Mouse (Mus musculus): Measurements from ENCODE around the gene Sept3. TPM values are rescaled to one million over a fixed set of nuclear protein-coding genes. Genes with fewer than 3 reads are reported as not detected.

The Sept3 gene
- polyA plus RNA-seq, 1 experiment from 2014 or later, result 2.1 TPM

GRCm38 (mm10) chr15:82247131-82247776, 27.4 kb upstream of the Sept3 start:
- WGBS, result 63% methylated on average over 3 of the region's 3 CpGs

GRCm38 (mm10) chr15:82251579-82251978, 23.1 kb upstream of the Sept3 start:
- Histone ChIP-seq H3K9me3 (ENCODE audit: control insufficient read depth, low read length) (no peaks in the 10 kb centered on the region), H3K36me3 (ENCODE audit: control insufficient read depth, insufficient read depth, low read length) (no peaks in the 10 kb centered on the region), H3K4me1 (replicated peaks; ENCODE audit: control insufficient read depth, insufficient read depth) (no peaks in the 10 kb centered on the region), H3K4me2 (replicated peaks; ENCODE audit: low read depth) (no peak overlapping the region), H3K4me3 (ENCODE audit: low read depth, low read length) (no peak overlapping the region), H3K27ac (replicated peaks) (no peak overlapping the region), H3K9ac (ENCODE audit: low read length) (no peak overlapping the region), H3K27me3 (ENCODE audit: control insufficient read depth, insufficient read depth, low read length) (no peaks in the 10 kb centered on the region; the same call in 1 of the 2 replicates)
- DNase-seq (ENCODE audit: low spot score) (no peak), ATAC-seq (ENCODE audit: low FRiP score, low TSS enrichment) (no peak)
- 95% methylated on average over 3 of the region's 3 CpGs for WGBS
- TF ChIP-seq CTCF (IDR thresholded peaks at IDR 0.05; ENCODE audit: low read depth), result peak; percentile 54
- no peak for TF ChIP-seq EP300 (optimal IDR thresholded peaks at IDR 0.05)

More at GRCm38 (mm10) chr15:82247131-82247776, 27.4 kb upstream of the Sept3 start:
- no peak overlapping the region for H3K9ac ChIP-seq (ENCODE audit: low read length)
- ATAC-seq (ENCODE audit: low FRiP score, low TSS enrichment), result no peak; the same call in 1 of the 2 replicates
- H3K4me2 ChIP-seq (replicated peaks; ENCODE audit: low read depth), result no peak overlapping the region
- no peak overlapping the region for H3K4me3 ChIP-seq (ENCODE audit: low read depth, low read length)
- H3K4me1 ChIP-seq (replicated peaks; ENCODE audit: control insufficient read depth, insufficient read depth), result no peaks in the 10 kb centered on the region
- DNase-seq (ENCODE audit: low spot score), result peak; percentile 65
- no peaks in the 10 kb centered on the region for H3K9me3 ChIP-seq (ENCODE audit: control insufficient read depth, low read length)
- no peak overlapping the region for H3K27ac ChIP-seq (replicated peaks)
- no peak for TF ChIP-seq CTCF (IDR thresholded peaks at IDR 0.05; ENCODE audit: low read depth)
- peak; percentile 42 for TF ChIP-seq EP300 (optimal IDR thresholded peaks at IDR 0.05)
- H3K27me3 ChIP-seq (ENCODE audit: control insufficient read depth, insufficient read depth, low read length), result no peaks in the 10 kb centered on the region
- no peaks in the 10 kb centered on the region for H3K36me3 ChIP-seq (ENCODE audit: control insufficient read depth, insufficient read depth, low read length)

GRCm38 (mm10) chr15:82252097-82252496, 22.6 kb upstream of the Sept3 start, which contains the start of gene 1500009C09Rik:
TSS of gene 1500009C09Rik (plus strand) at chr15:82252397.
- Histone ChIP-seq H3K36me3 (ENCODE audit: control insufficient read depth, insufficient read depth, low read length) (no peaks in the 10 kb centered on the region), H3K4me1 (replicated peaks; ENCODE audit: control insufficient read depth, insufficient read depth) (no peaks in the 10 kb centered on the region), H3K9me3 (ENCODE audit: control insufficient read depth, low read length) (no peaks in the 10 kb centered on the region), H3K27me3 (ENCODE audit: control insufficient read depth, insufficient read depth, low read length) (no peaks in the 10 kb centered on the region; the same call in 1 of the 2 replicates), H3K4me3 (ENCODE audit: low read depth, low read length) (no peak within 1 kb of the TSS), H3K4me2 (replicated peaks; ENCODE audit: low read depth) (no peak within 1 kb of the TSS), H3K9ac (ENCODE audit: low read length) (no peak within 1 kb of the TSS), H3K27ac (replicated peaks) (no peak within 1 kb of the TSS)
- no peak for TF ChIP-seq EP300 (optimal IDR thresholded peaks at IDR 0.05)
- no peak for TF ChIP-seq CTCF (IDR thresholded peaks at IDR 0.05; ENCODE audit: low read depth)
- ATAC-seq (ENCODE audit: low FRiP score, low TSS enrichment) (peak; percentile 53; the same call in 1 of the 2 replicates), DNase-seq (ENCODE audit: low spot score) (no peak)
- WGBS, result 73% methylated on average over 6 of the region's 6 CpGs

- no peak for DNase-seq (ENCODE audit: low spot score)
These were observed 19.4 kb upstream of the Sept3 start for GRCm38 (mm10) chr15:82255248-82255647.

GRCm38 (mm10) chr15:82255944-82256383, 18.7 kb upstream of the Sept3 start:
- no peaks in the 10 kb centered on the region for H3K9me3 ChIP-seq (ENCODE audit: control insufficient read depth, low read length)
- H3K4me1 ChIP-seq (replicated peaks; ENCODE audit: control insufficient read depth, insufficient read depth), result no peaks in the 10 kb centered on the region
- no peaks in the 10 kb centered on the region; the same call in 1 of the 2 replicates for H3K27me3 ChIP-seq (ENCODE audit: control insufficient read depth, insufficient read depth, low read length)
- no peak for TF ChIP-seq EP300 (optimal IDR thresholded peaks at IDR 0.05)
- no peak for TF ChIP-seq CTCF (IDR thresholded peaks at IDR 0.05; ENCODE audit: low read depth)
- H3K4me3 ChIP-seq (ENCODE audit: low read depth, low read length), result no peak overlapping the region
- DNase-seq (ENCODE audit: low spot score), result no peak
- no peak overlapping the region for H3K27ac ChIP-seq (replicated peaks)
- WGBS, result 23% methylated on average over 10 of the region's 10 CpGs
- H3K9ac ChIP-seq (ENCODE audit: low read length), result no peak overlapping the region
- no peak overlapping the region for H3K4me2 ChIP-seq (replicated peaks; ENCODE audit: low read depth)
- no peaks in the 10 kb centered on the region for H3K36me3 ChIP-seq (ENCODE audit: control insufficient read depth, insufficient read depth, low read length)
- ATAC-seq (ENCODE audit: low FRiP score, low TSS enrichment), result no peak

More at GRCm38 (mm10) chr15:82255248-82255647, 19.4 kb upstream of the Sept3 start:
- H3K27me3 ChIP-seq (ENCODE audit: control insufficient read depth, insufficient read depth, low read length), result no peaks in the 10 kb centered on the region; the same call in 1 of the 2 replicates
- no peaks in the 10 kb centered on the region for H3K9me3 ChIP-seq (ENCODE audit: control insufficient read depth, low read length)
- no peak for TF ChIP-seq EP300 (optimal IDR thresholded peaks at IDR 0.05)
- peak; percentile 44 for TF ChIP-seq CTCF (IDR thresholded peaks at IDR 0.05; ENCODE audit: low read depth)
- H3K9ac ChIP-seq (ENCODE audit: low read length), result no peak overlapping the region
- no peak for ATAC-seq (ENCODE audit: low FRiP score, low TSS enrichment)
- H3K4me2 ChIP-seq (replicated peaks; ENCODE audit: low read depth), result no peak overlapping the region
- H3K4me1 ChIP-seq (replicated peaks; ENCODE audit: control insufficient read depth, insufficient read depth), result no peaks in the 10 kb centered on the region
- no peaks in the 10 kb centered on the region for H3K36me3 ChIP-seq (ENCODE audit: control insufficient read depth, insufficient read depth, low read length)
- H3K27ac ChIP-seq (replicated peaks), result no peak overlapping the region
- no peak overlapping the region for H3K4me3 ChIP-seq (ENCODE audit: low read depth, low read length)
- WGBS, result 43% methylated on average over 4 of the region's 4 CpGs

GRCm38 (mm10) chr15:82259510-82259909, 15.2 kb upstream of the Sept3 start:
- H3K27ac ChIP-seq (replicated peaks), result no peak overlapping the region
- no peaks in the 10 kb centered on the region for H3K4me1 ChIP-seq (replicated peaks; ENCODE audit: control insufficient read depth, insufficient read depth)
- ATAC-seq (ENCODE audit: low FRiP score, low TSS enrichment) (0 out of 2 replicates have a peak, but pooled peaks have one; percentile 31), DNase-seq (ENCODE audit: low spot score) (peak; percentile 76)
- no peak overlapping the region for H3K4me2 ChIP-seq (replicated peaks; ENCODE audit: low read depth)
- H3K27me3 ChIP-seq (ENCODE audit: control insufficient read depth, insufficient read depth, low read length), result no peaks in the 10 kb centered on the region; the same call in 1 of the 2 replicates
- no peaks in the 10 kb centered on the region for H3K36me3 ChIP-seq (ENCODE audit: control insufficient read depth, insufficient read depth, low read length)
- no peak overlapping the region for H3K4me3 ChIP-seq (ENCODE audit: low read depth, low read length)
- peak; percentile 97 for TF ChIP-seq CTCF (IDR thresholded peaks at IDR 0.05; ENCODE audit: low read depth)
- TF ChIP-seq EP300 (optimal IDR thresholded peaks at IDR 0.05), result no peak
- H3K9ac ChIP-seq (ENCODE audit: low read length), result no peak overlapping the region
- 18% methylated on average over 16 of the region's 16 CpGs for WGBS
- no peaks in the 10 kb centered on the region for H3K9me3 ChIP-seq (ENCODE audit: control insufficient read depth, low read length)

Measured in stomach, postnatal 0 days (tissue).